Mouse (Mus musculus) lung, postnatal 25 days (tissue): ENCODE data around the gene Gemin7.
A peak's percentile ranks its signal among the peaks of the same experiment; 100 is the strongest.
"Not testable (repeated sequence)": the region's sequence is repeated elsewhere in the genome, so short reads cannot be mapped to it uniquely, and the experiment has no call there.

ENCODE experiments used
- DNase-seq: peaks from one replicate; pipeline ENCODE4 v3.0.0; 2022; ENCODE audit warnings: low spot score

Gene Gemin7

DNA sequence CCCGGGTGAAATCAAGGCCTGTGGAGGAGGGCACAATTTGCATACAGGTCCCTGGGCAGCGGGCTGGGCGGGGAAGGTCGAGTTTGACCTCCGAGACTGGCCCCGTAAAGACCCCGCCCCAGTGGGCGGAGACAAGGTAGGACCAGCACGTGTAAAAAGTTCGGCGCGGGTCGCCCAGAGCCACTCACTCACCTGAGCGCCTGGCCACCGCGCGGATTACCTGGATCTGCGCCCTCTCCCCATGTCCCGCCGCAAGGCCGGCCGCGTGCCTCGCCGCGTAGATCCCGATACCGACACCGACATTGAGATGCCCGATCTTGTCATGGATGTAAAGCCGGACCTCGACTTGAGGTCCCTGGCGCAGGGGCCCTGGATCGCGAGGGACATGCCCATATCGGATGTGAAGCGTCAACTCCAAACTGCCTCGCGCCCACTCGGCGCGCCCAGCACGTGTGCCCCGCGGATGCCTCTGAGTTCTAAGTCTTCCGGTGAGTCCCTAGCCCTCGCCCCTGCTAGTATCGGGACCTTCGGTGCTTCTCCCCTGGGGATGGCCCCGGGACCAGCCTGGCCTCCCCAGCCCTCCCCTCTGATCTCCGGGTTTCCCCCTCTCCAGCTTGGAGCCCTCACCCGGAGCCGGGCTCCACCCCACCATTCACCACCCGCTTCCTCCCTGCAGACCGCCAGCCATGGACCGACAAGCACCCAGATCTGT lies at the start of gene Gemin7, which contains the start of gene Zfp296:
Gene Gemin7 (minus strand): TSS at position 455 of the 712 bp plus-strand sequence.
Gene Zfp296 (plus strand): TSS at position 147 of the 712 bp plus-strand sequence.
- no peak for DNase-seq

DNA sequence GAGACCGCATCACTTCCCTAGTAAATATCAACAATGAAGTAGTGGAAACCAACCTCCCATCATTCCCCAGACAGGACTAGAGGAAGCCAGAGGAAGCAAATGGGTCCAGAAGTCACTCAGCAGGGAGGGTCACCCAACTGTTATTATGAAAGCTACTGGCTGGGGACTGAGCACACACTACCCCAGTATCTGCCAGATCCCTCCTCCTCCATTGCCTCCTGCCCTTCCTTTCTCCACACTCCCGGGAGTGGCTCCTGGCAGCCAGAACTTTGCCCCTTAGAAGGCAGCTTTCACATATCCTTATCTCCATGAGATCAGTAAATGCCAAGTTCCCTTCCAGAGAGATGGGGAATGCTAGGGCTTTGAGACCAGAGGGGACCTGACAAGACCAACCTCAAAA lies 46.0 kb upstream of the Gemin7 start:
- DNase-seq = no peak

DNA sequence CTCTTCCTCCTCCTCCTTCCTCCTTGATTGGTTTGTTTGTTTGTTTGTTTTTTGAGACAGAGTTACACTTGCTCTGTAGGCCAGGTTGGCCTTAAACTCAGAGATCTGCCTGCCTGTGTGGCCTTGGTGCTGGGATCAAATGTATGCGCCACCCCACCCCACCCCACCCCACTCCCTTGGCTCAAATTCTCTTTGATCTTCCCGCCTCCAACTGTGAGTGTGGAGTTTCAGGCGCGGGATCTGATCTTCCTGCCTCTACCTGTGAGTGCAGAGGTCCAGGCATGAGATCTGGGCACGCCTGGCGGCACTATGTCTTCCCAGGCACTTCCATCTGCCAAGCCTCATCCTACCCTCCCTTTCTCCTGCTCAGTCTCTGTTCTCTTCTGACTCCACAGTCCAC lies 44.8 kb upstream of the Gemin7 start:
- DNase-seq = no peak

GRCm38 (mm10) chr7:19620811-19621210 lies 43.4 kb upstream of the Gemin7 start:
- DNase-seq = no peak

GRCm38 (mm10) chr7:19619004-19619801 lies 41.8 kb upstream of the Gemin7 start:
- peak; percentile 79 for DNase-seq

- DNase-seq = no peak
Observed at GRCm38 (mm10) chr7:19615036-19615577, 37.7 kb upstream of the Gemin7 start.

DNA sequence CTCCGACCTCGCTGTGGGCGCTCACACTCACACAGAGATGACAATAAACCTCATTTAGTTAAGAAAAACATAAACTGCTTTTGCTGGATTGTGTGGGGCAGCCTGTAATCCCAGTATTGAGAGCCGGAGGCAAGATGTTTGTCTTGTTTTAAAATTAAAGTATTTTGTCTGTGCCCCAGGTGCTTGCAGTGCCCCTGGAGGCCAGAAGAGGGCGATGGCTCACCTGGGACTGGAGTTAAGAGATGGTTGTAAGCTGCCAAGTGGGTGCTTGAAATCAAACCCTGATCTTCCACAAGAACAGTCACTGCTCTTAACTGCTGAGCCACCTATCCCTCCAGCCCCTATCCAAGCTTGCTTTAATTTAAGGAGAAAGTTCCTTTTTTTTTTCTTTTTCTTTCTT lies 33.6 kb upstream of the Gemin7 start:
- DNase-seq = no peak

DNA sequence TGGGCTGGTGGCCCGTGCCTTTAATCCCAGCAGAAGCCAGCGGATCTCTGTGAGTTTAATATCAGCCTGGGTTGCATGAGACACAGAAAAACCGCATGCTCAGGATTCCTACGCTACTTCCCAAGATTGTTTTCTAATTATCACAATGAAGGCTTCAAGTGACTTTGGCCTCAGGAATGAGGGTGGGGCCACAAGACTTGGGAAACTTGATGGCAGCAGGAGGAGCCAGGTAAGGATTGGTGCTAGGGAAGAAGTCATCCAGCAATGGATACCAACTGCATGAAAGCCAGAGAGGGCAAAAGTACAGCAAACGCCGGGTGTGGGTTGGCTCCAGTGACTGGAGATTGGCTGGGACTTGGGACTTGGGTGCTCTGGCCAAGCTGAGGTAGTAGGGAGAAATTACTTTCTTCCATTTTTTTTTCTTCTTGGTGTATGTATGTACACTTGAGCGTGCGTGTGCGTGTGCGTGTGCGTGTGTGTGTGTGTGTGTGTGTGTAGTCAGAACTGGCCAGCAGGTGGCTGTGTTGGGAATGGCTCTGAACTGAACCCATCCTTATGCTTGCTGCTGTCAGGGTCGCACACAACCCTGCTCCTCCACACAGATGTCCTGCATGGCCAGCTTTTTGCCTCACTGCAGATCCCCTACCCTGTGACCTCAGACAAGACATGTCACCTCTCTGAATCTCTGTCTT lies 32.4 kb upstream of the Gemin7 start:
- DNase-seq = peak; percentile 21

GRCm38 (mm10) chr7:19607291-19607690 lies 29.9 kb upstream of the Gemin7 start:
- DNase-seq = no peak

- not testable (repeated sequence) for DNase-seq
Observed at GRCm38 (mm10) chr7:19604606-19605214, 27.3 kb upstream of the Gemin7 start.

GRCm38 (mm10) chr7:19603849-19604605 lies 26.6 kb upstream of the Gemin7 start, which contains the start of gene Clasrp:
Clasrp (minus strand) TSS chr7:19604486.
- DNase-seq = peak; percentile 98

DNA sequence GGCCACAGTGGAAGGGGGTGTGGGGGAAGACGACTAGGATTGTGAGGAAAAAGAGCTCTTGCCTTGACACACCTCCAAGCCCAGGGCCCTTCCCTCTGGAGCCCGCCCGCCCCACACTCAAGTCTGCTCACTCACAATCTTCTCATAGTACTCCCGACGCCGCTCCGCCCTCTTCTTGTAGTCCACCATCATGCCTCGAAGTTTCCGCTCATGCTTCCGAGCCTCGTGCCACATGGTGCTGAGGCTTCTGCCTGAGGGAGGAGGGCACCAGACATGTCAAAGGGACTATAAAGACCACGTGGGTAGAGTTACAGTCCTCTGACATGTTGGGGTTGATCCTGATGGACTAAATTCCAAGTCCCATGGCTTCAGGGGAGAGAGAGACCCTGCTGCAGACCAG lies 25.7 kb upstream of the Gemin7 start:
- no peak for DNase-seq

GRCm38 (mm10) chr7:19600562-19600961 lies 23.2 kb upstream of the Gemin7 start:
- no peak for DNase-seq

- DNase-seq = no peak
Observed at GRCm38 (mm10) chr7:19593061-19593730, 15.8 kb upstream of the Gemin7 start.

GRCm38 (mm10) chr7:19589917-19590316 lies 12.5 kb upstream of the Gemin7 start:
- peak; percentile 80 for DNase-seq

DNA sequence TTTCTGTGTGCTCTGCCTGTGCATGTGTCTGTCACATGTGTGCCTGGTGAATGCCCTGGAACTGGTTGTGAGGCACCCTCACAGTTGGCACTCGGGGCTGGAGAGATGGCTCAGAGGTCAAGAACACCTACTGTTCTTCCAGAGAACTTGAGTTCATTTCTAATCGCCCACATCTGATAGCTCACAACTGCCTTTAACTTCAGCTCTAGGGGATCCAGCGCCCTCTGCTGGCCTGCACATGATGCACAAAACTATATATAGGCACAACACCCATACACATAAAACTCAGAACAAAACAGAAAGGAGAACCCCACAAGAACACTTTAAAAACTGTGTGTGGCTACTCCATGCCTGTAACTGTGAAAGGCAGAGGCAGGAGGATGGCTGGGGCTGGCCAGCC lies 11.8 kb upstream of the Gemin7 start:
- peak; percentile 42 for DNase-seq

- DNase-seq = no peak
Observed at GRCm38 (mm10) chr7:19586269-19586668, 8.9 kb upstream of the Gemin7 start.

GRCm38 (mm10) chr7:19580634-19581033 lies 3.2 kb upstream of the Gemin7 start:
- peak; percentile 84 for DNase-seq

DNA sequence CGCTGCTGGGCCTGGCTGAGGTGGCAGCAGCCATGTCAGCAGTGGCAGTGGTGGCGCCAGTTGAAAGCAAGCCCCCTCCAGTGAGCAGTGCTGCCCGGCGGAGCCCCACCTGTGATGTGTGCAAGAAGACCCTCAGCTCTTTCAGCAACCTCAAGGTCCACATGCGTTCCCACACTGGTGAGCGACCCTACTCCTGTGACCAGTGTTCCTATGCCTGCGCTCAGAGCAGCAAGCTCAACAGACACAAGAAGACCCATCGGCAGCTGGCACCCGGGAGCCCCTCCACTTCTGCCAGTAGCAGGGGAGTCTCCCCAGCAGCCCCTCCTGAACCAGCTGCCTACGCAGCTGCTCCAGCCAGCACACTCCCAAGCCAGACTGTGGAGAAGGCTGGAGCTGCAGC lies 2.4 kb upstream of the Gemin7 start:
- DNase-seq = no peak

DNA sequence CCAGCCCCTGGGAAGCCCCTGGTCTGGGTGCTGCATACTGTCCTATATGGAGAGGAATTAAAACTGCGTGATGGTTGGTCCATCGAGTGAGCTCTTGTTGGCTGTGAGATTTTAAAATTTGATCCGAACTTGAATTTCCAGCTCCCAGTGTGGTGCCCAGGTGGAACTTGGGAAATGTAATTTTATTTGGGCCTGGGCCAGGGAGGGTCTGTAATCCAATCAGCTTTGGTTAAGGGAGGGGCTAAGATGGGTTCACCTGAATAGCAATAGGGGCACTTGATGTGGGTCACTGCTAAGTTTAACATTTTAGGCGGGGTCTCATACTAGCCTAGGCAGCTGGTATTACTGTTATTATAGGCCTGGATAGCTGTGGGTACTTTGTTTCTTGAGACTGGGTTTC lies 1.0 kb upstream of the Gemin7 start:
- DNase-seq = no peak
